Mouse (Mus musculus) heart, embryonic 14.5 days (tissue): Measurements from ENCODE around the gene Gm9999. TPM values are rescaled to one million over a fixed set of nuclear protein-coding genes. Genes with fewer than 3 reads are reported as not detected.
A peak's percentile ranks its signal among the peaks of the same experiment; 100 is the strongest.
"Not testable (repeated sequence)": the region's sequence is repeated elsewhere in the genome, so short reads cannot be mapped to it uniquely, and the experiment has no call there.

Experiments
- ATAC-seq: fragments of 200-750 bp; cut with Nextera tagmentation; 2 replicates; pipeline ENCODE4 v1.8.0; 2017; ENCODE audit warnings: low read depth, moderate TSS enrichment; ENCODE audit not compliant: insufficient number of reproducible peaks, insufficient read depth, low FRiP score
- H3K27ac ChIP-seq, 2 experiments: fragments of 200-500 bp in 1 of 2; fragments of 300-500 bp in 1 of 2; sonication (generic) in 1 of 2; replicated peaks in 1 of 2; 2 replicates each; pipeline ENCODE4 v1.5.1; 2012 to 2014; ENCODE audit warnings: low read depth in 2 of 2, low read length in 2 of 2, control low read depth in 1 of 2, mild to moderate bottlenecking in 1 of 2, mixed read lengths in 1 of 2; ENCODE audit not compliant: control insufficient read depth in 1 of 2, insufficient read depth in 1 of 2
- H3K27me3 ChIP-seq: fragments of 300-500 bp; sonication (generic); 2 replicates; pipeline ENCODE4 v1.6.1; 2014; ENCODE audit warnings: mild to moderate bottlenecking, low read length, control low read depth; ENCODE audit not compliant: control insufficient read depth, insufficient read depth
- H3K36me3 ChIP-seq: fragments of 300-500 bp; sonication (generic); 2 replicates; pipeline ENCODE4 v1.6.1; 2014; ENCODE audit warnings: mild to moderate bottlenecking, control low read depth, low read length, mixed read lengths; ENCODE audit not compliant: control insufficient read depth, insufficient read depth
- H3K4me1 ChIP-seq, 2 experiments: fragments of 200-500 bp in 1 of 2; fragments of 300-500 bp in 1 of 2; sonication (generic) in 1 of 2; 2 replicates each; pipeline ENCODE4 v1.6.1; 2012 to 2014; ENCODE audit warnings: low read length in 2 of 2, control low read depth in 1 of 2, mixed read lengths in 1 of 2; ENCODE audit not compliant: control insufficient read depth in 2 of 2, insufficient read depth in 2 of 2
- H3K4me2 ChIP-seq: fragments of 300-500 bp; sonication (generic); 2 replicates; pipeline ENCODE4 v1.6.1; 2014; ENCODE audit warnings: mild to moderate bottlenecking, low read length
- H3K4me3 ChIP-seq, 2 experiments: fragments of 200-500 bp in 1 of 2; fragments of 300-500 bp in 1 of 2; sonication (generic) in 1 of 2; 2 replicates each; pipeline ENCODE4 v1.5.1; 2012 to 2014; ENCODE audit warnings: low read length in 2 of 2, mild to moderate bottlenecking in 2 of 2, control low read depth in 1 of 2, low read depth in 1 of 2, moderate library complexity in 1 of 2; ENCODE audit not compliant: control insufficient read depth in 1 of 2, insufficient read depth in 1 of 2
- H3K9ac ChIP-seq: fragments of 300-500 bp; sonication (generic); 2 replicates; pipeline ENCODE4 v1.6.1; 2014; ENCODE audit warnings: mild to moderate bottlenecking, low read length
- H3K9me3 ChIP-seq: fragments of 300-500 bp; sonication (generic); 2 replicates; pipeline ENCODE4 v1.6.1; 2016; ENCODE audit warnings: low read length, control low read depth; ENCODE audit not compliant: control insufficient read depth
- WGBS: fragments of 180-500 bp; shearing (Covaris S2); extraction: QIAGEN DNeasy Blood & Tissue Kit; methylation state at CpG from one replicate; pipeline ENCODE4 v1.1.7; 2014; 5-methylcytosine and 5-hydroxymethylcytosine counted together
- polyA plus RNA-seq: library from polyadenylated mRNA; unstranded; fragments of >200 nt; fragmentation: Nextera tagmentation; extraction: Ambion mirVana; gene quantifications from 2 replicates; pipeline ENCODE4 v1.2.1, GENCODE M21; 2014

Gene Gm9999
- polyA plus RNA-seq, 1 experiment from 2014 or later, result not detected

DNA sequence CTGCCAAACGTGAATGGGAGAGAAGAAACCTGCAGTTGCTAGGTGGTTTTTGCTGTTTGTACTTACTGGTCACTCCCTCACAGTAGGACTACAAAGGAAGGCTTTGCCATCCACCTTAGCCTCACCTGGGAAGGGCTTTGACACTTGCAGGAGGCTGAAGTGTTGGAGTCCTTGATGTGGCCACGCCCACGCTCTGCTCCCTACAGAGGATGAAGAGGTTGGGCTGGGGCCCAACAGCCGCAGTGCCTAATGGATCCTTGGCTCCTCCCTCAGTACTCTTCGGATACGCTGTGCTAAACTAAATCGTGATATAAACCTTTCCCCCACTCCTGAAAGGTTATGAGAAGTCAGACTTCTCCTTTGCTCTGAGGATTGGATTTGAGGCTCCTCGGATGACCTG, 37.6 kb downstream of the Gm9999 start:
- Histone ChIP-seq H3K4me3 (no peak overlapping the region), H3K9ac (no peak overlapping the region; the same call in 1 of the 2 replicates), H3K9me3 (no peaks in the 10 kb centered on the region), H3K27me3 (no peaks in the 10 kb centered on the region), H3K36me3 (no peaks in the 10 kb centered on the region), H3K4me2 (peak overlapping the region; percentile 42), H3K4me1 (no peaks in the 10 kb centered on the region), H3K27ac (no peak overlapping the region)
- WGBS, result 7% methylated on average over 8 of the region's 8 CpGs
- ATAC-seq, result no peak

GRCm38 (mm10) chr7:47022482-47022881, 39.1 kb downstream of the Gm9999 start:
- ATAC-seq, result no peak
- Histone ChIP-seq H3K36me3 (no peaks in the 10 kb centered on the region), H3K4me1 (no peaks in the 10 kb centered on the region), H3K27ac (no peak overlapping the region), H3K27me3 (no peaks in the 10 kb centered on the region), H3K4me2 (no peak overlapping the region), H3K9ac (no peak overlapping the region), H3K9me3 (no peaks in the 10 kb centered on the region), H3K4me3 (no peak overlapping the region)
- WGBS, result 57% methylated on average over 7 of the region's 8 CpGs

DNA sequence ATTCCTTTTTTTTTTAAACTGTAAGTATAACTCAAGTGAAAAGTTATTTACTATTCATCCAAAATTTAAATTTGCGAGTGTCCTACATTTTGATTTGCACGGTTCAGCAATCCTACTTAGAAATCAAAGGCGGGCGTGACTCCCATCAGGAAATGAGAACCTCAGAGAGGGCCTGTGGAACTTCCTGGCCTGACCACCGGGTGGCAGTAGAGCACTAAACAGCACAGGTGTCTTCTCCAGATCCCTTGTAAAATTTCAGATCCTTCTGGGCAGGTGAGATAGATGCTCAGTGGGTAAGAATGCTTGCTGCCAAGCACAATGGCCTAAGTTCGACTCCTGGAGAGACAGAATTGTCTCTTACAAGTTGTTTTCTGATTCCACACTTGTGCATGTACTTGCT, 40.1 kb downstream of the Gm9999 start:
- ATAC-seq, result no peak

GRCm38 (mm10) chr7:47024454-47024853, 41.1 kb downstream of the Gm9999 start:
- ATAC-seq, result no peak
- Histone ChIP-seq H3K4me3 (no peak overlapping the region), H3K4me2 (no peak overlapping the region), H3K36me3 (no peaks in the 10 kb centered on the region), H3K4me1 (peaks cover 0 to 2% of the 10 kb centered on the region in 2 experiments; a peak in 1 of 4 replicates), H3K9me3 (no peaks in the 10 kb centered on the region), H3K27me3 (no peaks in the 10 kb centered on the region), H3K9ac (no peak overlapping the region), H3K27ac (no peak overlapping the region)
- 88% methylated on average over 7 of the region's 7 CpGs for WGBS

More for the DNA sequence above, 40.1 kb downstream of the Gm9999 start:
- Histone ChIP-seq H3K27ac (no peak overlapping the region), H3K4me1 (peaks cover 0 to under 1% of the 10 kb centered on the region in 2 experiments; a peak in 1 of 4 replicates), H3K36me3 (no peaks in the 10 kb centered on the region), H3K4me3 (no peak overlapping the region), H3K9ac (no peak overlapping the region), H3K9me3 (no peaks in the 10 kb centered on the region), H3K27me3 (no peaks in the 10 kb centered on the region), H3K4me2 (no peak overlapping the region)
- WGBS, result 11% methylated on average over 6 of the region's 6 CpGs

DNA sequence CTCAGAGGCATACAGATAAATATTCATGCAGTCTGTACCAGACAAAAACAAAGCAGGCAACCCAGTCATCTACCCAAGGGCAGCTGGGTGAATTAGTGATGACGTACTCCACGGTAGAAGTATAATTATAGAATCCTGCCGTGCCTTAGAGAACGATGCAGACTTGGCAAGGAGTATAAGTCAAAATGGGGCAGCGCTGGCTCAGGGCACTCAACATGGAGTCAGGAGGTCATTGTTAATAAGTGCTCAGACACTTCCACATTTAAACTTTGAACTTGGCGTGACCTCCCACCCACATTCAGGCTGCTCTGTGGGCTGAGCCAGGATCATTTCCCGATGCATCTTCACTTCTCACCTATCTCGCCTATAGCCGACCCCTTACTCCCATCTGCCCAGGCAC, 42.0 kb downstream of the Gm9999 start:
- Histone ChIP-seq H3K36me3 (no peaks in the 10 kb centered on the region), H3K4me2 (no peak overlapping the region), H3K9me3 (no peaks in the 10 kb centered on the region), H3K4me1 (peaks cover 0 to 2% of the 10 kb centered on the region in 2 experiments; a peak in 1 of 4 replicates), H3K27ac (no peak overlapping the region), H3K27me3 (no peaks in the 10 kb centered on the region), H3K4me3 (no peak overlapping the region), H3K9ac (no peak overlapping the region)
- 44% methylated on average over 9 of the region's 9 CpGs for WGBS
- ATAC-seq, result peak; percentile 45; the same call in 1 of the 2 replicates

DNA sequence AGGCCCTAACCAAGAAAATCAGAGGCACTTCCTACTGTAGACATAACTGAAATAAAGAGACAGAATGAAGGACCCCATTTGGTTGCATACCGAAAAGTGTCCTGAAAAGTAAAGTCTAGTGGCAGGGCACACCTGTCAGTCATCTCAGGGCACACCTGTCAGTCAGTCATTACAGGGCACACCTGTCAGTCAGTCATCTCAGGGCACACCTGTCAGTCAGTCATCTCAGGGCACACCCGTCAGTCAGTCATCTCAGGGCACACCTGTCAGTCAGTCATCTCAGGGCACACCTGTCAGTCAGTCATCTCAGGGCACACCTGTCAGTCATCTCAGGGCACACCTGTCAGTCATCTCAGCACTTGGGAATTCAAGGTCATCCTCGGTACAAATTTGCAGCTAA, 43.5 kb downstream of the Gm9999 start:
- not testable (repeated sequence) for H3K9me3 ChIP-seq, H3K4me1 ChIP-seq, ATAC-seq, H3K27ac ChIP-seq, H3K4me2 ChIP-seq, H3K36me3 ChIP-seq, H3K4me3 ChIP-seq, H3K9ac ChIP-seq, H3K27me3 ChIP-seq
- 83% methylated on average over 3 of the region's 3 CpGs for WGBS

- no peak overlapping the region for H3K9ac ChIP-seq
- ATAC-seq, result no peak
- H3K9me3 ChIP-seq, result no peaks in the 10 kb centered on the region
- 76% methylated on average over 1 of the region's 1 CpGs for WGBS
- no peaks in the 10 kb centered on the region for H3K36me3 ChIP-seq
- no peak overlapping the region for H3K4me3 ChIP-seq
- H3K27ac ChIP-seq, result no peak overlapping the region
- no peak overlapping the region for H3K4me2 ChIP-seq
- H3K27me3 ChIP-seq, result no peaks in the 10 kb centered on the region
- H3K4me1 ChIP-seq, result peaks cover 0 to 2% of the 10 kb centered on the region in 2 experiments; a peak in 1 of 4 replicates
Measured at GRCm38 (mm10) chr7:47027520-47027919, 44.1 kb downstream of the Gm9999 start.

- no peaks in the 10 kb centered on the region for H3K36me3 ChIP-seq
- H3K27me3 ChIP-seq, result no peaks in the 10 kb centered on the region
- H3K4me3 ChIP-seq, result no peak overlapping the region
- H3K27ac ChIP-seq, result no peak overlapping the region
- no peak overlapping the region for H3K9ac ChIP-seq
- no peaks in the 10 kb centered on the region for H3K9me3 ChIP-seq
- no peak overlapping the region for H3K4me2 ChIP-seq
- no peak for ATAC-seq
- WGBS, result 80% methylated on average over 9 of the region's 9 CpGs
- H3K4me1 ChIP-seq, result peaks cover 0 to 2% of the 10 kb centered on the region in 2 experiments; a peak in 1 of 4 replicates
Measured at GRCm38 (mm10) chr7:47030517-47031193, 47.3 kb downstream of the Gm9999 start.
